Mouse (Mus musculus): ENCODE results near the gene Vav2.

Gene Vav2

GRCm38 (mm10) chr2:27246712-27247486, 179.9 kb downstream of the Vav2 start:
- DNase-seq = peak; percentile 76

DNA sequence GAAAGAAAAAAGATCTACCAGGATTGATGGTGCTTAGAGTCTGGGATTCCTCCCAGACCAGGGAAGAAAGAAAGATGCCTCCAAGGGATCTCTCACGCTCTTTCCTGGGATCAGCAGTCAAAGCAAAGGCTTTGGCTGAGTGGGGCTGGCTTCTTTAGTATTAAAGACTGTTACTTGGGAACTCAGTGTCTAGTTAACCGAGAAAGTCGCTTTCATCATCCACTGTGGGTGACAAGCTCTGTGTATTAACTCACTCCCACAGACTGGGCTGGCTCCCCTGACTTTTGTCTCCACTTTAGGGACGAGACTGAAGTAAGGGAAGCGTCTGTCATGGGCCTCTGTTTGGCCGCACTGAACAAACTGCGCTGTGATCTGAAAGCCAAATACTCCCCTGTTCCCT, 180.9 kb downstream of the Vav2 start:
- DNase-seq = no peak

- peak; percentile 39 for DNase-seq
Measured at GRCm38 (mm10) chr2:27237342-27237741, 189.5 kb downstream of the Vav2 start.

GRCm38 (mm10) chr2:27235729-27236128, 191.1 kb downstream of the Vav2 start:
- peak; percentile 75 for DNase-seq

- peak; percentile 87 for DNase-seq
Measured at GRCm38 (mm10) chr2:27232376-27232775, 194.5 kb downstream of the Vav2 start.

DNA sequence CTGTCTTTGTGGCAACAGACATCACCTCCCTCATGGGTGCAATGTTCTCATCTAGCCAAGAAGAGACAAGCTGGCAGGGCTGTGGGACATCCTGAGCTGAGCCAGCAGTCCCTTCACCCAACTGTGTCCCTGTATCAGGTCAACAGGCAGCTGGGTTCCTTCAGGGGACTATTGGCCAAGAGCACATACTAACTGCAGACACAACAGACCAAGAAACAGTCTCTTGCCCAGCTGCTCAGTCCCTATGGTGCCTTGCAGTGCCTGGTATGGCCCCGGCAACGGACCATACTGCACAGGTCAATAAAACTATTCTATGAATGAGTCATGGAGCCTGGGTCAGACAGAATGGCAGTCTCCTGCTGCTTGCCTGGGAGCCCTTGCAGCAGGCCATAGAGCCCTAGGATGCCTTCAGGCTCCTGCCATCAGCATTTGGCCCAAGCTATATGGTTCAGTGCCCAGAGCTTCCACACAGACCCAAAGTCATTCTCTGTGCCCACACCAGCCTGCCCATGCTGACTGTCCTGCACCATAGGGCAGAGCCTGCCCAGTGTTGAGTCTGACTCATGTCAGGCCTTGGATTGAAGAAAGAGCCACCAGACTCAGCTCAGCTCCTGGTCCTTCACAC, 197.2 kb downstream of the Vav2 start:
- DNase-seq = no peak

- DNase-seq = no peak
Measured at GRCm38 (mm10) chr2:27228809-27229480, 197.9 kb downstream of the Vav2 start.

GRCm38 (mm10) chr2:27226572-27226971, 200.3 kb downstream of the Vav2 start:
- peak; percentile 76 for DNase-seq

GRCm38 (mm10) chr2:27223012-27223421, 203.8 kb downstream of the Vav2 start:
- peak; percentile 84 for DNase-seq

DNA sequence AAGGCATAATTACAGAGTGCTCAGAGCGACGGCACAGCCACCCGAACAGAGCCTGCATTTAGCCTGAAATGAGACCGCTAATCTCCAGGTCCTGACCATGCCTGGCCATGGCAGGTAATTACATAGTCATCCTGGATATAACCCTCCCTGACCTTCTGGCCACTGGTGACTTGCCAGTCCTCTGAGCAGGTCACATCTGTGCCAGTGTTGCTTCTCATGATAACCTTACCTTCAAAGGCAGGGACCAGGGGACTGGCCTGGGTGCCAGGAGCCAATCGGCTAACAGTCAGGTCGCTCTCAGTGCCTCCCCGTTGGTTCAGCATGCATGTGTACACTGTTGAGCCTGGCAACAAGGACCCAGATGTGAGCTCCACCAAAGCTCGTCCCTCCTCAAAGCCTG, 208.3 kb downstream of the Vav2 start:
- no peak for DNase-seq

DNA sequence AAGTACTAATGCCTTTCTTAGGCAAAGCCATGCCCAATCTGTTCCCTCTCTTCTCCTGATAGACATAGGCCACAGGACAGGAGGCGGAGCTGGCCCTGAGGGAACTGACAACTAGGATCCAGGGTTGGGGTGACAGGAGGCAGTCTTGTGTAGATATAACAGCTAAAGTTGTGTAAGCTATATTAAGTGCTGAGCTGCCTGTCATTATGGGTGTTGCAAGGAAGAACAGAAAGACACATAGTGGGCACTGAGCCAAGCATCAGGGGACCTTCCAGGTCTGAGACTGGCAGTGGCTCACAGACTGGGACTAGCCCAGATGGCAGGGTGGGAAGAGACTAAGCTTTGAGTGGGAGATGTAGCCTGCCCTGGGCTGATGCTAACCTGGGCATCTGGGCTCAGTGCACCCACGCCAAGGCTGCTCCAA, 208.7 kb downstream of the Vav2 start:
- DNase-seq = peak; percentile 43

DNA sequence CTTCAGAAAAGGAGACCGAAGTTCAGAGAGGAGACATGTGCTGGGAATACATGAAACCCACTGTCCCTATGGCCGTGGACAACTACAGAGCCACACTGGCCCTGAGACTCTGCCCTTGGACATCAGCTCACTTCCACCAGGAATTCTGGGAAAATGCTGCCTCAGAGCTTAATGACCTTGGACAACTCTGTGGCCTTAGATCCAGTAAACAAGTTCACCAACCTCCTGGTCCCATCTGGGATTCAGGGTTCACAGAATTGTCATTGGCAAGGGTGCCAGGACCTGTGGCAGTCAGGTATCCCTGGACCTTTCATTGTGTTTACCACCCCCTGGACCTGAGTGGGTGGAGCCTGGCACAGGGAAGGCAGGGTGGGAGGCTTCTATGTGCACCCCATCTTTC, 211.3 kb downstream of the Vav2 start:
- no peak for DNase-seq

All from right cerebral cortex, adult 18-20 months (tissue).